Mouse (Mus musculus) mesoderm, embryonic 11.5 days (tissue): ENCODE data around the gene Fto.

ENCODE experiments used
- DNase-seq: peaks from one replicate; pipeline ENCODE4 v3.0.0-alpha.2; 2012; ENCODE audit warnings: low read depth, low spot score

Gene Fto

GRCm38 (mm10) chr8:91660879-91661278 lies 347.6 kb downstream of the Fto start:
- DNase-seq = no peak

- DNase-seq = no peak
Observed at GRCm38 (mm10) chr8:91669461-91670071, 356.2 kb downstream of the Fto start.

GRCm38 (mm10) chr8:91676928-91677327 lies 363.6 kb downstream of the Fto start:
- no peak for DNase-seq

GRCm38 (mm10) chr8:91679451-91679850 lies 366.1 kb downstream of the Fto start:
- no peak for DNase-seq

GRCm38 (mm10) chr8:91680125-91680524 lies 366.8 kb downstream of the Fto start:
- no peak for DNase-seq

GRCm38 (mm10) chr8:91684596-91685317 lies 371.4 kb downstream of the Fto start:
- DNase-seq = no peak

GRCm38 (mm10) chr8:91685408-91685807 lies 372.1 kb downstream of the Fto start:
- DNase-seq = no peak

GRCm38 (mm10) chr8:91692056-91692721 lies 378.9 kb downstream of the Fto start:
- DNase-seq = peak; percentile 87

- no peak for DNase-seq
Observed at GRCm38 (mm10) chr8:91706533-91706932, 393.2 kb downstream of the Fto start.

- DNase-seq = no peak
Observed at GRCm38 (mm10) chr8:91708661-91709060, 395.3 kb downstream of the Fto start.

GRCm38 (mm10) chr8:91709768-91710167 lies 396.4 kb downstream of the Fto start:
- DNase-seq = no peak

- no peak for DNase-seq
Observed at GRCm38 (mm10) chr8:91711202-91711601, 397.9 kb downstream of the Fto start.

- DNase-seq = peak; percentile 34
Observed at GRCm38 (mm10) chr8:91711981-91712598, 398.8 kb downstream of the Fto start.

GRCm38 (mm10) chr8:91712731-91713569 lies 399.6 kb downstream of the Fto start:
- peak; percentile 68 for DNase-seq

GRCm38 (mm10) chr8:91713677-91714312 lies 400.5 kb downstream of the Fto start:
- DNase-seq = peak; percentile 51

- DNase-seq = no peak
Observed at GRCm38 (mm10) chr8:91714733-91715132, 401.4 kb downstream of the Fto start.

GRCm38 (mm10) chr8:91715387-91716085 lies 402.2 kb downstream of the Fto start:
- no peak for DNase-seq
